Mouse (Mus musculus): ENCODE measurements around the gene Tceal1. TPM values are rescaled to one million over a fixed set of nuclear protein-coding genes. Genes with fewer than 3 reads are reported as not detected.
"Not testable (repeated sequence)": the region's sequence is repeated elsewhere in the genome, so short reads cannot be mapped to it uniquely, and the experiment has no call there.

Tceal1 gene
- 1.3 and 1.6 TPM in 2 replicates for polyA plus RNA-seq (2012; rRNA removed)

DNA sequence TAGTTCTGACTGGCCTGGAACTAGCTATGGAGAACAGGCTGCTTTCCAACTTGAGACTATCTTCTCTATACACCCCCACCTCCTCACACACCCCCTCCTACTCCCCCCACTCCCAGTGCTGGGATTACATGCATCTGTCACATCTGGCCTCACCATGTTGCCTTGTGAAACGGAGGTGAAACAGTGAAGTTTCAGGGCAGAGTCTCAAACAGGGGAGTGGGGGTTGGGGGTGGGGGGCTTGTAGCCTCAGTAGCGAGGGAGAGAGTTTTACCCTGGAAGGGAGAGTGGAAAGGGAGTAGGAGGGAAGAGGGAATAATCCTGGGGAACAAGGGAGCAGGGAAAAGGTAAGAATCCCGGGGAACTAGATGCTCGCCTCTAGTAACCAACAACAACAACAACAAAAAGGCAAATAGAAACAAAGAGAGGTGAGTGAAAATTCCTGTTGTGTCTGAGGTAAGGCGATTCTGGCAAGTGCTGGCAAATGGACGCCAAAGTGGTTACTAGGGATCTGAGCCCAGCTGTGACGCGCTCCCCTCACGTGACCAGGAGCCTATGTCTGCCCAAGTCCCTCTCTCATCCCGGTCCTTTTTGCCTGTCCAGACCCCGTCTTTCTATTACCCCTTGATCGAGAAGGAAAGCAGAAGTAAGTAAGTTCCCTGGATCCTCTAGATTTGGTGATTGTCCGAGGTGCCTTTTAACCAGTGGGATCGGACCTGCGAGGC lies at the start of gene Tceal1:
TSS of gene Tceal1 (plus strand) at position 537 of the 722 bp plus-strand sequence.
- H3K4me1 ChIP-seq (ENCODE audit: control insufficient read depth, insufficient read depth, low read length), result peaks cover 3% of the 10 kb centered on the region; the same call in 1 of the 2 replicates
- H3K27me3 ChIP-seq (replicated peaks; ENCODE audit: control insufficient read depth, insufficient read depth, low read length), result no peaks in the 10 kb centered on the region
- H3K27ac ChIP-seq (ENCODE audit: insufficient read depth, low read depth, low read length), result peak within 1 kb of the TSS; percentile 3; the same call in 1 of the 2 replicates
- H3K4me3 ChIP-seq (ENCODE audit: insufficient read depth, low read depth, low read length), result peak within 1 kb of the TSS; percentile 58
- no peak for TF ChIP-seq POLR2A (IDR thresholded peaks at IDR 0.05; ENCODE audit: low read depth, low read length)
- no peak for TF ChIP-seq CTCF (conservative IDR thresholded peaks at IDR 0.05; ENCODE audit: insufficient read depth, insufficient read length, low read depth, low read length)
- H3K36me3 ChIP-seq (ENCODE audit: control insufficient read depth, insufficient read depth, low read length), result no peaks in the 10 kb centered on the region
- WGBS, result 2% methylated on average over 15 of the region's 15 CpGs
- DNase-seq, result peak; percentile 64

DNA sequence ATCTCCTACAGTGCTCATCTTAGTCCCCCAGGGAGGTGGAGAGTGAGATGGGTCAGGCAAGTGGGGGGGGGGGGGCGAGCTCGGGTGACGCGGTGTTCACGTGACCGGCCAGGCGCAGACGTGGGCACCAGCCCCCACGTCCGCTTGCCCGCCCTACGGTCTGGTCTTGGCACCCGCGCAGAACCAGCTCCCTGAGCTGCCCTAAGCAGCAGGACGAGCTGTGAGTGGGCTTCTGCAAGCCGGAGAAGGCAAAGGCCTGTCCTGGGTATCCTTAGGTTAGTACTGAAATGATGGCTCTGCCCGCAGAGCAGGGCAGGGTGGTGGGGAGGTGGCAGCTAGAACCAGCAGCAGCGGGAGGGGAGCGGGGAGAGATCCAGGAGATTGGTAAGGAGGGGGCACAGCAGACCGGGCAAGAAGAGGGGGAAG lies 41.5 kb upstream of the Tceal1 start:
- WGBS, result 0% methylated on average over 10 of the region's 20 CpGs
- no peaks in the 10 kb centered on the region for H3K36me3 ChIP-seq (ENCODE audit: control insufficient read depth, insufficient read depth, low read length)
- no peak for DNase-seq
- H3K4me3 ChIP-seq (ENCODE audit: insufficient read depth, low read depth, low read length), result peak overlapping the region; percentile 41
- no peaks in the 10 kb centered on the region; the same call in 1 of the 2 replicates for H3K27me3 ChIP-seq (replicated peaks; ENCODE audit: control insufficient read depth, insufficient read depth, low read length)
- no peaks in the 10 kb centered on the region for H3K4me1 ChIP-seq (ENCODE audit: control insufficient read depth, insufficient read depth, low read length)
- no peak overlapping the region for H3K27ac ChIP-seq (ENCODE audit: insufficient read depth, low read depth, low read length)
- no peak for TF ChIP-seq POLR2A (IDR thresholded peaks at IDR 0.05; ENCODE audit: low read depth, low read length)
- TF ChIP-seq CTCF (conservative IDR thresholded peaks at IDR 0.05; ENCODE audit: insufficient read depth, insufficient read length, low read depth, low read length), result no peak

DNA sequence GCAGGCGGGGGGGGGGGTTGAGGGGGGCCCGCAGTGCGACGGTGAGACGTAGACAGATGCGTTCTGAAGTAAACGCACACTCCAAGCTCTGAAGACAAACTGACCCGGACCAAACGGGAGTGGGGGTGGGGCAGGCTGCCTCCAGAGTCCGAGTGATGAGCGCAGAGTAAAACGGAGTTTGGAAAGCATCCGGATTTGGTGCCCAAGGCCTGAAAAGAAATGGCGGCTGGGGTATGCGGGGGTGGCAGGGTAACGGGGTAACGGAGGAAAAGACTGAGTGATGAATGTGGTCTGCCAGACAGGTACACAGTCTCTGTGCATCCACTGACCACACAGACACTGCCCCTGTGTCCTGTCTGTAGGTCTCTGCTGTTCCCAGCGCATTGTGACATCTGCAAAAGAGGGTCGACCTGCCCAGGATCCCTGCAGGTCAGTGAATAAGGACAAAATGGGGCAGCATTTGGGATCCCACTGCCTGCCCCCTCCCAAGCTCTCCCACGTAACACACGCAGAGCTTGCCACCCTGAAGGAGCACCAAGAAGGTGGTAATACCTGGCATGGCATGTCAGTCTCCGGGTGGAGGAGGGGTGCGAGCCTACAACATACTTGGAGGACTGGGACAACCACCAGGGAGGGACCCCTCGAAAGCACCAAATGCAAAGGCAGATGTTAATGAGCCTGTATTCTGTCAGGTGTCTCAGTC lies 40.9 kb upstream of the Tceal1 start:
- H3K36me3 ChIP-seq (ENCODE audit: control insufficient read depth, insufficient read depth, low read length); DNase-seq; H3K27ac ChIP-seq (ENCODE audit: insufficient read depth, low read depth, low read length); H3K4me1 ChIP-seq (ENCODE audit: control insufficient read depth, insufficient read depth, low read length); H3K27me3 ChIP-seq (replicated peaks; ENCODE audit: control insufficient read depth, insufficient read depth, low read length): not testable (repeated sequence)
- WGBS, result 4% methylated on average over 23 of the region's 24 CpGs
- H3K4me3 ChIP-seq (ENCODE audit: insufficient read depth, low read depth, low read length), result peak overlapping the region; percentile 41

DNA sequence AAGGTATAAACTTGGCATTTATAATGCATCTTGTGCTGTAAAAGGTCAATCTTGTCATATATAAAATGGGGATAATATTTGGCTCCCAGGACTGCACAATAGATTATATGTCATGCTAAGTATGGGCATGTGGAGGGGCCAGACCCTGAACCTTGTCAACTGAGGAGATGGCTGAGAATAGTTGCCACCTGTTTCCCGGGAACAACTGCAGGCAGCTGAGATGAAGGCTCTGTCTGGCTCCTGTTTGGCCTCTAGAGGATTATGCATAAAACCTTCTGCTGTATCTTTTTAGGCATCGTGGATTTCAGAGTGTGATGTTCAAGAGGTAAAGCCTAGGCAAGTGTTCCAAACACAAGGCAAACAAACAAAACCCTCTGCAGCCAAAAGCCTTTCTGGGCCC lies 39.0 kb upstream of the Tceal1 start:
- WGBS, result 78% methylated on average over 2 of the region's 2 CpGs
- no peaks in the 10 kb centered on the region for H3K4me1 ChIP-seq (ENCODE audit: control insufficient read depth, insufficient read depth, low read length)
- H3K4me3 ChIP-seq (ENCODE audit: insufficient read depth, low read depth, low read length), result no peak overlapping the region
- TF ChIP-seq CTCF (conservative IDR thresholded peaks at IDR 0.05; ENCODE audit: insufficient read depth, insufficient read length, low read depth, low read length) (no peak), POLR2A (IDR thresholded peaks at IDR 0.05; ENCODE audit: low read depth, low read length) (no peak)
- no peak overlapping the region for H3K27ac ChIP-seq (ENCODE audit: insufficient read depth, low read depth, low read length)
- DNase-seq, result no peak
- no peaks in the 10 kb centered on the region; the same call in 1 of the 2 replicates for H3K27me3 ChIP-seq (replicated peaks; ENCODE audit: control insufficient read depth, insufficient read depth, low read length)
- no peaks in the 10 kb centered on the region for H3K36me3 ChIP-seq (ENCODE audit: control insufficient read depth, insufficient read depth, low read length)

DNA sequence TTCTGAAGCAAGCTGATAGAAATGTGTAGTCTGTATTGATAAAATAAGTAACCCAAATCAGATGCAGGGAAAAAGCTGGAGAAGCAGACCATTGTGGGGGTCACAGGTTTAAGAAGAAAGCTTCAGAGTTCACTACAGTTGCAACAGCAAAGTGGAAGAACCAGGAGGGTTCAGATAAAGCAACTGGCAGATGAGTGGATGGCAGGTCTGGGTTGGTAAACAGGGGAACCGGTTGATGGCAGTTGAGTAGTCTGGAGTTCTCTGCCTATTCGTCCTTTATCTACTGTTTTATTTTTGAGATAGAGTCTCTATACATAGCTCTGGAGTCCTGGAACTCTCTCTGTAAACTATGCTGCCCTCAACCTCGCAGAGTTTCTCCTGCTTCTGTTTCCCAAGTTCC lies 26.8 kb upstream of the Tceal1 start:
- Histone ChIP-seq H3K4me3 (ENCODE audit: insufficient read depth, low read depth, low read length) (no peak overlapping the region), H3K27ac (ENCODE audit: insufficient read depth, low read depth, low read length) (no peak overlapping the region), H3K4me1 (ENCODE audit: control insufficient read depth, insufficient read depth, low read length) (no peaks in the 10 kb centered on the region), H3K27me3 (replicated peaks; ENCODE audit: control insufficient read depth, insufficient read depth, low read length) (no peaks in the 10 kb centered on the region), H3K36me3 (ENCODE audit: control insufficient read depth, insufficient read depth, low read length) (no peaks in the 10 kb centered on the region)
- no peak for TF ChIP-seq POLR2A (IDR thresholded peaks at IDR 0.05; ENCODE audit: low read depth, low read length)
- 62% methylated on average over 3 of the region's 3 CpGs for WGBS
- DNase-seq, result no peak

DNA sequence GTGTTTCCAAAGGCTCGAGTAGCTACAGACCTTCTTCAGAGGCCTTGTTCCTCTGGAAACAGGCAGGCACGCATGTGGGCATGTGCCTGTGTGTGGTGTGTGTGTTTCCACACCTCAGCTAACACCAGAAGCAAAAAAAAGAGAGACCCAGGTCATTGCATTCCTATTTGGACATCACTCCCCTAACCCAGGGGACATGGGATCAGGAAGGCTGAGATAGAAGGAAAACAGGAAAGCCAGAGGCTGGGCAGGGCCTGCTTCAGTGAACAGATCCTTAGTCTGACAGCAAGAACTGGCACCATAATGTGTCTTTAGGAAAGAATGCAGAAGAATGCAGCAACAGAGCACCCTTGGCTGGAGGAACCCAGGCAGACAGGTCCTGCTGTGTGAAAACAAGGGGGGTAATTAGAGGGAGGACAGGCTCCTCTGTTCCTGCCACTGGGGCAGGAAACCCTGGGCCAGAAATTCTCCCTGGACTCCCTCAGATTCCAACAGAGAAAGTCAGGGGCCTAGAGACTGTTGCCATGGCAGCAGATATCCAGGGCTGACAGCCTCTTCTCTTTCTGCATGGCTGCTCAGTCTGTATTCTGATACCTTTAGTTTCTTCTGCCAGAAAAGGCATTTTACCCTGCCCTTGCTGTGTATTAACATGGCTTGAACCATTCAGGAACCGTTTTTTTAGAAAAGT lies 16.0 kb upstream of the Tceal1 start:
- DNase-seq; H3K27ac ChIP-seq (ENCODE audit: insufficient read depth, low read depth, low read length); H3K4me1 ChIP-seq (ENCODE audit: control insufficient read depth, insufficient read depth, low read length); H3K36me3 ChIP-seq (ENCODE audit: control insufficient read depth, insufficient read depth, low read length); H3K27me3 ChIP-seq (replicated peaks; ENCODE audit: control insufficient read depth, insufficient read depth, low read length); H3K4me3 ChIP-seq (ENCODE audit: insufficient read depth, low read depth, low read length): not testable (repeated sequence)
- 41% methylated on average over 3 of the region's 3 CpGs for WGBS

DNA sequence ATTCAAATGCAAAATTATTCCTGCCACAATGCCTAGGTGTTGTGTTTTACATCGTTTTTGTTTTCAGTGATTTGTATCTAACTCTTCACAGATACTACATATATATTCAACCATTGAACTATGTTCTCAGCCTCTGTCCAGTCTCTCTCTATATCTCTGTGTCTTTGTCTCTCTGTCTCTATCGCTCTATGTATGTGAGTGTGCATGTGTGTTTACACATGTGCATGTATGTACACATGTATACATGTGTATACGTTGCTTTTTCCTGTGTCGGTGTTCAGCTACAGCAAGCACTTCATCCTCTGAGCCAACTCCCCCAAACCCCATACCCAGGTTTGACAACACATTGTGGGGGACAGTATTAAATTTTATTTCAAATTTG lies 15.5 kb upstream of the Tceal1 start:
- no peak for DNase-seq
- Histone ChIP-seq H3K36me3 (ENCODE audit: control insufficient read depth, insufficient read depth, low read length) (no peaks in the 10 kb centered on the region), H3K27me3 (replicated peaks; ENCODE audit: control insufficient read depth, insufficient read depth, low read length) (no peaks in the 10 kb centered on the region), H3K4me1 (ENCODE audit: control insufficient read depth, insufficient read depth, low read length) (no peaks in the 10 kb centered on the region), H3K4me3 (ENCODE audit: insufficient read depth, low read depth, low read length) (no peak overlapping the region), H3K27ac (ENCODE audit: insufficient read depth, low read depth, low read length) (no peak overlapping the region)
- 68% methylated on average over 4 of the region's 4 CpGs for WGBS
- TF ChIP-seq CTCF (conservative IDR thresholded peaks at IDR 0.05; ENCODE audit: insufficient read depth, insufficient read length, low read depth, low read length), result no peak
- TF ChIP-seq POLR2A (IDR thresholded peaks at IDR 0.05; ENCODE audit: low read depth, low read length), result no peak
